Mouse (Mus musculus): ENCODE results near the gene Sephs1. TPM values are rescaled to one million over a fixed set of nuclear protein-coding genes. Genes with fewer than 3 reads are reported as not detected.

The Sephs1 gene
- polyA plus RNA-seq, 2 experiments: 75.7 to 91.1 TPM

GRCm38 (mm10) chr2:4886896-4887295, 5.5 kb downstream of the Sephs1 start:
- WGBS: 94% methylated on average over 6 of the region's 6 CpGs
- H3K4me3 ChIP-seq (replicated peaks; ENCODE audit: low read length): no peak overlapping the region
- H3K4me1 ChIP-seq (ENCODE audit: control insufficient read depth, insufficient read depth, low read length): peaks cover 7% of the 10 kb centered on the region; the same call in 1 of the 2 replicates
- ATAC-seq (ENCODE audit: low FRiP score, low read depth) (no peak), DNase-seq (ENCODE audit: low spot score) (no peak)
- no peak for TF ChIP-seq POLR2A (IDR thresholded peaks at IDR 0.05; ENCODE audit: borderline replicate concordance, extremely low read depth, insufficient read depth, insufficient read length)
- no peaks in the 10 kb centered on the region for H3K27me3 ChIP-seq (ENCODE audit: control insufficient read depth, insufficient read depth, low read length)
- H3K9me3 ChIP-seq (ENCODE audit: control insufficient read depth, low read length): no peaks in the 10 kb centered on the region
- peaks cover 60% of the 10 kb centered on the region for H3K36me3 ChIP-seq (ENCODE audit: control insufficient read depth, insufficient read depth, low read length)
- H3K27ac ChIP-seq (replicated peaks; ENCODE audit: low read depth, low read length): no peak overlapping the region
- H3K9ac ChIP-seq (ENCODE audit: low read depth, low read length, severe bottlenecking): no peak overlapping the region
- no peak overlapping the region for H3K4me2 ChIP-seq (replicated peaks; ENCODE audit: low read depth, low read length, severe bottlenecking)

GRCm38 (mm10) chr2:4895598-4895997, 14.2 kb downstream of the Sephs1 start:
- Histone ChIP-seq H3K27ac (replicated peaks; ENCODE audit: low read depth, low read length) (no peak overlapping the region), H3K27me3 (ENCODE audit: control insufficient read depth, insufficient read depth, low read length) (no peaks in the 10 kb centered on the region), H3K4me3 (replicated peaks; ENCODE audit: low read length) (no peak overlapping the region), H3K9ac (ENCODE audit: low read depth, low read length, severe bottlenecking) (no peak overlapping the region), H3K4me1 (ENCODE audit: control insufficient read depth, insufficient read depth, low read length) (no peaks in the 10 kb centered on the region), H3K9me3 (ENCODE audit: control insufficient read depth, low read length) (no peaks in the 10 kb centered on the region), H3K4me2 (replicated peaks; ENCODE audit: low read depth, low read length, severe bottlenecking) (no peak overlapping the region), H3K36me3 (ENCODE audit: control insufficient read depth, insufficient read depth, low read length) (peaks cover 88% of the 10 kb centered on the region)
- TF ChIP-seq POLR2A (IDR thresholded peaks at IDR 0.05; ENCODE audit: borderline replicate concordance, extremely low read depth, insufficient read depth, insufficient read length): no peak
- DNase-seq (ENCODE audit: low spot score): no peak
- ATAC-seq (ENCODE audit: low FRiP score, low read depth): no peak
- WGBS: 92% methylated on average over 2 of the region's 2 CpGs

- Histone ChIP-seq H3K36me3 (ENCODE audit: control insufficient read depth, insufficient read depth, low read length) (peaks cover 88% of the 10 kb centered on the region), H3K9ac (ENCODE audit: low read depth, low read length, severe bottlenecking) (no peak overlapping the region), H3K4me3 (replicated peaks; ENCODE audit: low read length) (no peak overlapping the region), H3K27ac (replicated peaks; ENCODE audit: low read depth, low read length) (no peak overlapping the region), H3K4me2 (replicated peaks; ENCODE audit: low read depth, low read length, severe bottlenecking) (no peak overlapping the region), H3K27me3 (ENCODE audit: control insufficient read depth, insufficient read depth, low read length) (no peaks in the 10 kb centered on the region), H3K4me1 (ENCODE audit: control insufficient read depth, insufficient read depth, low read length) (no peaks in the 10 kb centered on the region), H3K9me3 (ENCODE audit: control insufficient read depth, low read length) (no peaks in the 10 kb centered on the region)
- ATAC-seq (ENCODE audit: low FRiP score, low read depth) (no peak), DNase-seq (ENCODE audit: low spot score) (no peak)
- no peak for TF ChIP-seq POLR2A (IDR thresholded peaks at IDR 0.05; ENCODE audit: borderline replicate concordance, extremely low read depth, insufficient read depth, insufficient read length)
- WGBS: 97% methylated on average over 4 of the region's 4 CpGs
Measured at GRCm38 (mm10) chr2:4896970-4897369, 15.6 kb downstream of the Sephs1 start.

GRCm38 (mm10) chr2:4900624-4901023, 19.3 kb downstream of the Sephs1 start:
- 93% methylated on average over 6 of the region's 6 CpGs for WGBS
- Histone ChIP-seq H3K4me2 (replicated peaks; ENCODE audit: low read depth, low read length, severe bottlenecking) (no peak overlapping the region), H3K9me3 (ENCODE audit: control insufficient read depth, low read length) (no peaks in the 10 kb centered on the region), H3K4me3 (replicated peaks; ENCODE audit: low read length) (no peak overlapping the region), H3K27ac (replicated peaks; ENCODE audit: low read depth, low read length) (no peak overlapping the region), H3K36me3 (ENCODE audit: control insufficient read depth, insufficient read depth, low read length) (peaks cover 83% of the 10 kb centered on the region), H3K9ac (ENCODE audit: low read depth, low read length, severe bottlenecking) (no peak overlapping the region), H3K27me3 (ENCODE audit: control insufficient read depth, insufficient read depth, low read length) (no peaks in the 10 kb centered on the region), H3K4me1 (ENCODE audit: control insufficient read depth, insufficient read depth, low read length) (no peaks in the 10 kb centered on the region)
- DNase-seq (ENCODE audit: low spot score): no peak
- no peak for TF ChIP-seq POLR2A (IDR thresholded peaks at IDR 0.05; ENCODE audit: borderline replicate concordance, extremely low read depth, insufficient read depth, insufficient read length)
- no peak for ATAC-seq (ENCODE audit: low FRiP score, low read depth)

GRCm38 (mm10) chr2:4902346-4902745, 21.0 kb downstream of the Sephs1 start:
- no peaks in the 10 kb centered on the region for H3K4me1 ChIP-seq (ENCODE audit: control insufficient read depth, insufficient read depth, low read length)
- H3K9ac ChIP-seq (ENCODE audit: low read depth, low read length, severe bottlenecking): no peak overlapping the region
- 95% methylated on average over 5 of the region's 5 CpGs for WGBS
- no peak overlapping the region for H3K27ac ChIP-seq (replicated peaks; ENCODE audit: low read depth, low read length)
- TF ChIP-seq POLR2A (IDR thresholded peaks at IDR 0.05; ENCODE audit: borderline replicate concordance, extremely low read depth, insufficient read depth, insufficient read length): no peak
- H3K9me3 ChIP-seq (ENCODE audit: control insufficient read depth, low read length): no peaks in the 10 kb centered on the region
- no peak overlapping the region for H3K4me2 ChIP-seq (replicated peaks; ENCODE audit: low read depth, low read length, severe bottlenecking)
- ATAC-seq (ENCODE audit: low FRiP score, low read depth): no peak
- H3K4me3 ChIP-seq (replicated peaks; ENCODE audit: low read length): no peak overlapping the region
- no peak for DNase-seq (ENCODE audit: low spot score)
- no peaks in the 10 kb centered on the region for H3K27me3 ChIP-seq (ENCODE audit: control insufficient read depth, insufficient read depth, low read length)
- H3K36me3 ChIP-seq (ENCODE audit: control insufficient read depth, insufficient read depth, low read length): peaks cover 84% of the 10 kb centered on the region

- Histone ChIP-seq H3K9me3 (ENCODE audit: control insufficient read depth, low read length) (no peaks in the 10 kb centered on the region), H3K27me3 (ENCODE audit: control insufficient read depth, insufficient read depth, low read length) (no peaks in the 10 kb centered on the region), H3K4me2 (replicated peaks; ENCODE audit: low read depth, low read length, severe bottlenecking) (no peak overlapping the region), H3K9ac (ENCODE audit: low read depth, low read length, severe bottlenecking) (no peak overlapping the region), H3K36me3 (ENCODE audit: control insufficient read depth, insufficient read depth, low read length) (peaks cover 53% of the 10 kb centered on the region), H3K4me3 (replicated peaks; ENCODE audit: low read length) (no peak overlapping the region), H3K27ac (replicated peaks; ENCODE audit: low read depth, low read length) (no peak overlapping the region), H3K4me1 (ENCODE audit: control insufficient read depth, insufficient read depth, low read length) (no peaks in the 10 kb centered on the region)
- DNase-seq (ENCODE audit: low spot score) (no peak), ATAC-seq (ENCODE audit: low FRiP score, low read depth) (no peak)
- no peak for TF ChIP-seq POLR2A (IDR thresholded peaks at IDR 0.05; ENCODE audit: borderline replicate concordance, extremely low read depth, insufficient read depth, insufficient read length)
- WGBS: 95% methylated on average over 6 of the region's 6 CpGs
Measured at GRCm38 (mm10) chr2:4907120-4907519, 25.8 kb downstream of the Sephs1 start.

Measured in limb, embryonic 14.5 days (tissue).